Mouse (Mus musculus) megakaryocyte, embryonic 14.5 days (primary cell): Measurements from ENCODE around the gene Entpd3. TPM values are rescaled to one million over a fixed set of nuclear protein-coding genes. Genes with fewer than 3 reads are reported as not detected.

ENCODE experiments used
- H3K27me3 ChIP-seq: replicated peaks from 2 replicates; pipeline ENCODE3; 2012; ENCODE audit warnings: inconsistent platforms
- H3K36me3 ChIP-seq: replicated peaks from 2 replicates; pipeline ENCODE3; 2012; ENCODE audit warnings: low read length, inconsistent platforms, mixed read lengths
- H3K4me1 ChIP-seq: 2 replicates; pipeline ENCODE4 v1.6.1; 2012; ENCODE audit warnings: inconsistent platforms
- H3K4me3 ChIP-seq: replicated peaks from 2 replicates; pipeline ENCODE3; 2012; ENCODE audit warnings: moderate library complexity, mild to moderate bottlenecking, inconsistent platforms
- H3K9me3 ChIP-seq: 2 replicates; pipeline ENCODE4 v1.6.1; 2012; ENCODE audit warnings: inconsistent platforms
- FLI1 ChIP-seq: IDR thresholded peaks from 2 replicates; pipeline ENCODE4 v1.6.1; 2012; ENCODE audit warnings: low read length, inconsistent platforms, mixed read lengths
- GATA1 ChIP-seq: IDR thresholded peaks from 3 replicates; pipeline ENCODE4 v1.6.1; 2012; ENCODE audit warnings: mixed read lengths, low read length, inconsistent platforms, borderline replicate concordance
- polyA plus RNA-seq: library from polyadenylated mRNA; stranded (reverse); fragments of >175 nt; gene quantifications from 2 replicates; pipeline ENCODE4 v1.2.3, GENCODE M21; 2012; ENCODE audit warnings: low replicate concordance; ENCODE audit not compliant: insufficient read depth

Gene Entpd3
- polyA plus RNA-seq, 1 experiment, result not detected

DNA sequence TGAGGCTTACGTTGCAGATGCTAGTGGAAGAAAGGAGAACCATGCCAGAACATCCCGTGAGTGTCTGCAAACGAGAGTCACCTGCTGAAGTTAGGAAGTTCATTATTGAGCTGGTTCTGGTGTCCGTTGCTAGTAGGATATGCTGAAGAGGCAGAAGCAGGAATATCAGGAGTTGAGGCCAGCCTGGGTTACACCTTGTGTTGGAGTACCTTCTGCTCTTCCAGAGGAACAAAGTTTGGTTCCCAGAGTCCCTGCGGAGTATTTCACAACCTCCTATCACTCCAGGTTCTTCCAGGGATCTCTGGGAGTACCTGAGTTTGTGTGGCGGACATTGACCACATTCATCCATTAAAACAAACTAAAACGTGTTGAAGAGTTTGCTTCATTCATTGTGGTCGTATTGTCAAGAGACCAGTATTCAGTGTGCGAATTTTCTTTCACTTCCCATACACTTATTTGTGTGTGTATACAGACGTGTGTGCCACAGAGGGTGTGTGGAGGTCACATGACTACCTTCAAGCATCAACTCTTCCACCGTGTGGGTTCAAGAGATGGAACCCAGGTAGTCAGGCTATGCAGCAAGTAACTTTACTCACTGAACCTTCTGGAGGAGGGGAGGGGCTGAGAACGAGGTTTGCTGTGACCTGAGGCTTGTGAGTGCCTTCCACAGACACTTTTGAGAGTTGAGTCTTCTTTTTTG lies 38.2 kb downstream of the Entpd3 start:
- H3K4me1 ChIP-seq, result peaks cover 75% of the 10 kb centered on the region
- TF ChIP-seq FLI1, result no peak
- TF ChIP-seq GATA1, result no peak
- peaks cover 32% of the 10 kb centered on the region for H3K36me3 ChIP-seq
- H3K4me3 ChIP-seq, result peak overlapping the region; percentile 98
- H3K9me3 ChIP-seq, result no peaks in the 10 kb centered on the region
- H3K27me3 ChIP-seq, result no peaks in the 10 kb centered on the region

DNA sequence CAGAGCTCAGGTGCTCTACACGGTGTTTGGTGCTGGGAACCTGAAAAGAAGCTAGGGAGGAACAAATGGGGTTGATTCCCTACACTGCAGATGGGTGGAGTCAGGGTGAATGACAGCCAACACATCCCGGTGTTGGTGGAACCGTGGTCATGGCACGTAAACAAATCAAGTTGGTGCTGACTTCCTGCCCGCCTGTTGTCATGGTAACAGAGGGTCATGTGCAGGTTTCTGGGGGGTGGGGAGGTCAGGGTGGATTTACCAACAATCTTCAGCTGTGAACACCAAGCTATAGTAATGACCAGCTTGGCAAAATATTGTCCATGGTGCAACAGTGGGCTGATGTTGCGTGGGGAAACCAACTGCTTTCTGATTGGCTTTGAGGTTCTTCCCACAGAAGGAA lies 39.1 kb downstream of the Entpd3 start:
- TF ChIP-seq GATA1 (no peak), FLI1 (no peak)

DNA sequence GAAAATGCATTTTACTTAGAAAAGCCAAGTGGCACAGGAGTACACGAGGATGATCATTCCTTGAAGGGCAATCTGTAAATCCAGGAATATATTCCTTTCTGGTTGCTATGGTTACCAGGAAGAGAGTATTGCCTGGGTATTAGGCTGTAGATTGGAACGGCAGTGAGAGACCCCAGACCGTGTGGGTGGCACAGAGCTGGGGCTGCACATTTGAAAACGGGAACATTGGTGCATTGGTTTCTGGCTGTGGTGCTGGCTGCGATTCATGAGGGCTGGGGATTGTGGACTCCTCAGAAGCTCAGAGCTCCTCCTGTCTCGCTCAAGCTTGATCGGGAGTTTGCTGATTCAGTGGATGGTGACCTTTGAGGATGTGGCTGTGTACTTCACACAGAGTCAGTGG lies 40.2 kb downstream of the Entpd3 start:
- TF ChIP-seq FLI1 (no peak), GATA1 (no peak)
- Histone ChIP-seq H3K4me1 (peaks cover 68% of the 10 kb centered on the region), H3K9me3 (no peaks in the 10 kb centered on the region), H3K27me3 (no peaks in the 10 kb centered on the region), H3K4me3 (no peak overlapping the region), H3K36me3 (peaks cover 12% of the 10 kb centered on the region)

More for the DNA sequence above, 39.1 kb downstream of the Entpd3 start:
- peaks cover 74% of the 10 kb centered on the region for H3K4me1 ChIP-seq
- no peak overlapping the region for H3K4me3 ChIP-seq
- H3K27me3 ChIP-seq, result no peaks in the 10 kb centered on the region
- no peaks in the 10 kb centered on the region for H3K9me3 ChIP-seq
- peaks cover 23% of the 10 kb centered on the region for H3K36me3 ChIP-seq

DNA sequence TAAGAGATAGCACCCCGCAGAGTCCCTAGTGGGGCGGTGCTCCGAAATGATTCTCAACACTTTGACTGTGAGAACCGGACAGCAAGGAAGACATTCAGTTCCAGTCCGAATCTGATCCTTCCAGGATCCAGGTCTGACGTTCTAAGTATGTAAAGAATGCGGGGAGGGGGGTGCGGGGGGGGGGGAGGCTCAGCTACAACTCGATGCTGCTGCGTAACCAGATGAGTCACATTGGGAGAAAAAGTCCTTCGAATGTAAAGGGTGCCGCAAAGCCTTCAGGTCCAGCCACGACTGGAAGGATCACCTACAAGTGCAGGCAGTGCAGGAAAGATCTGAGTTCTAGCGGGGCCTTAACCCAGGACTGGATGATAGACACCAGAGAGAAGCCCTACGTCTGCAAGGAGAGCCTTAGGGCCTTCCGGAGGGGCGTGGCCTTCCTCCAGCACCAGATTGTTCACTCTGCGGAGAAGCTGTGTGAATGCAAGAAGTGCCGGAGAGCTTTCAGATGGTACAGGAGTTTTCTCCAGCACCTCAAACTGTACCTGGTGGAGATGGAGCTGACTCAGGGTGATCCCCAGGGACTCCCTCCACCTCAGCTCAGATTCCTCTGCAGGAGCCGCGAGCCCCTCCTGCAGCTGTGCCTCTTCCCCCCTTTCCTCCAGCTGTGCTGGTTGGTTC lies 42.5 kb downstream of the Entpd3 start:
- peak overlapping the region; percentile 91 for H3K4me3 ChIP-seq
- H3K4me1 ChIP-seq, result peaks cover 59% of the 10 kb centered on the region
- TF ChIP-seq FLI1, result no peak
- no peak for TF ChIP-seq GATA1
- H3K27me3 ChIP-seq, result no peaks in the 10 kb centered on the region
- no peaks in the 10 kb centered on the region for H3K36me3 ChIP-seq
- no peaks in the 10 kb centered on the region for H3K9me3 ChIP-seq

DNA sequence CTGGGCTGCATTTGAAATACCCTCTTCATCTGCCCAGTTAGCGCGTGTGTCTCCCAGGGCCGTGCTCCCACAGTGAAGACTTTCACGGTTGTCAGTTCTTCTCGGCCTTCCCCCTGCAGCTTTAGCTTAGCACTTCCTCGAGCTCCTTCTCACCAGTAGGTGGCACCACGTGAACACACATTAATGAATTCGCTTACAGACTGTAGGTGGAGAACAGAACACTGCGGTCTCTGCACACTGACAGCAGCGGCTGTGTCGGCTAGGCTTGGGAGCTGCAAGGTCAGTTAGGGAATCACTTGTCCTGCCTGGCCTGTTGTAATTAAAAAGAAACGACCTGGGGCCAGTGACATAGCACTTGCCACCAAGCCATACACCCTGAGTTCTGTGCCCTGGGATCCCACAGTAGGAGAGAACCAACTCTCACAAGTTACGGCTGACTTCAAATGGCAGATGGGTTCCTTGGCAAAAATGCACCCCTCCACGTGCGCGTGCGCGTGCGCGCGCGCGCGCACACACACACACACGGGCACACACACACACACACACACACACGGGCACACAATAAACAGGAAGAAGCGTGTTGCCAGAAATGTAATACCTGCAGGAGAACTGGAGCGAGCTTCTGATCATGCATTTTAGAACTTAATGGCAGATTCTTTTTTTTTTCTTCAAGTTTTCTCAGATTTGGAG lies 43.1 kb downstream of the Entpd3 start:
- H3K9me3 ChIP-seq, result no peaks in the 10 kb centered on the region
- peak overlapping the region; percentile 91 for H3K4me3 ChIP-seq
- no peaks in the 10 kb centered on the region for H3K36me3 ChIP-seq
- H3K27me3 ChIP-seq, result no peaks in the 10 kb centered on the region
- TF ChIP-seq FLI1, result no peak
- no peak for TF ChIP-seq GATA1
- H3K4me1 ChIP-seq, result peaks cover 54% of the 10 kb centered on the region

DNA sequence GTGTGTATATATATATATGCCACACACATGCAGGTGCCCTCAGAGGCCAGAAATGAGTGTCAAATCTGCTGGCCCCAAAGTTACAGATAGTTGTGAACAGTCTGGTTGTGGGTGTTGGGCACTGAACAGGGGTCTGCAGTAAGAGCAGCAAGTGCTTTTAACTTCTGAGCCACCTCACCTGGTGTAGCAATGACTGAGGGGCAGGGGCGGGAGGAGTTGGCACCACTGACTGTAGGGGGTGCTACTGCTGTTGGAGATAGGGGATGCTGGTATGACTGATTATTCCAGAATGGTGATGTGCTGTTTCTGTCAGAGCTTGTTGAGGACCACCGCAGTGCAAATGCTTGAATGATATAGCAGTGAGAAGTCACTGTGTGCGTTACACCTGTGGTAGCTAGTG lies 43.7 kb downstream of the Entpd3 start:
- H3K4me1 ChIP-seq, result peaks cover 48% of the 10 kb centered on the region
- H3K36me3 ChIP-seq, result no peaks in the 10 kb centered on the region
- H3K27me3 ChIP-seq, result no peaks in the 10 kb centered on the region
- no peak for TF ChIP-seq FLI1
- no peak for TF ChIP-seq GATA1
- H3K4me3 ChIP-seq, result peak overlapping the region; percentile 91
- H3K9me3 ChIP-seq, result no peaks in the 10 kb centered on the region

DNA sequence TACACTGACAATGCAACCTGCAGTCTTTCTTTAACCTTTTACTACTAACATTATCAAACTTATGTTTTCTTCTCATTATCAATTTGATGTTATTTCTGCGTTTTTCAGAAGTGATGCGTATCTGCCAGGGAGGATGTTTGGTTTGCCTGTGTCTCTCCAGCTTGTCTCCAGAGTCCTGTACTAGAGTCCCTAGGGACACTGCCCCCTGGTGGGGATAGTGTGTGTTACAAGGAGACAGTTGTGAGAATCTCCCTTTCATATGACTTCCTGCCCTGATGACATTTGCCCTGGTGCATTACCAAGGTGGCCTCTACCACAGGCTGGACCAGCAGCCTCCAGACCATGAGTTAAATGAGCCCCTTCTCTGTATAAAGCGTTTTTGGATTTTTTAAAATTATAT lies 46.9 kb downstream of the Entpd3 start:
- Histone ChIP-seq H3K36me3 (no peaks in the 10 kb centered on the region), H3K4me3 (no peak overlapping the region), H3K27me3 (peaks cover 2% of the 10 kb centered on the region), H3K4me1 (peaks cover 43% of the 10 kb centered on the region), H3K9me3 (no peaks in the 10 kb centered on the region)
- TF ChIP-seq GATA1 (no peak), FLI1 (no peak)

DNA sequence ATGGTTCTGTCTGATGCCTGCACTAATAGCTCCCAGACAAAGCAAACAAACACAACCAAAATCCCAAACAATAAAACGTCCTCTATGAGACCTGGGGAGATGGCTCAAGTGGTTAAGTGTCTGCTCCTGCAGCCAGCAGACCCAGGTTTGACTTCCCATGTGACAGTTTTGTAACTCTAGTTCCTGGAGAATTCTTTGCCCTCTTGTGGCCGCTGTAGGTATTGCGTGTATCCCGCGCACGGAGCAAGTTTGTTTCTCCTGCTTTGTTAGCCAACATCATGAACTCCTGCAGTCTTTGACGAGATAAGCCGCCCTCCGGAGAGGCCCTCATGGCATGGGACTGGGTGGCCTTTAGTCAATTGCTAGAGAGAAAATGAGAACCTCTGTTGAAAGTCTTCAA lies 51.9 kb downstream of the Entpd3 start:
- H3K36me3 ChIP-seq, result no peaks in the 10 kb centered on the region
- no peak for TF ChIP-seq FLI1
- TF ChIP-seq GATA1, result no peak

DNA sequence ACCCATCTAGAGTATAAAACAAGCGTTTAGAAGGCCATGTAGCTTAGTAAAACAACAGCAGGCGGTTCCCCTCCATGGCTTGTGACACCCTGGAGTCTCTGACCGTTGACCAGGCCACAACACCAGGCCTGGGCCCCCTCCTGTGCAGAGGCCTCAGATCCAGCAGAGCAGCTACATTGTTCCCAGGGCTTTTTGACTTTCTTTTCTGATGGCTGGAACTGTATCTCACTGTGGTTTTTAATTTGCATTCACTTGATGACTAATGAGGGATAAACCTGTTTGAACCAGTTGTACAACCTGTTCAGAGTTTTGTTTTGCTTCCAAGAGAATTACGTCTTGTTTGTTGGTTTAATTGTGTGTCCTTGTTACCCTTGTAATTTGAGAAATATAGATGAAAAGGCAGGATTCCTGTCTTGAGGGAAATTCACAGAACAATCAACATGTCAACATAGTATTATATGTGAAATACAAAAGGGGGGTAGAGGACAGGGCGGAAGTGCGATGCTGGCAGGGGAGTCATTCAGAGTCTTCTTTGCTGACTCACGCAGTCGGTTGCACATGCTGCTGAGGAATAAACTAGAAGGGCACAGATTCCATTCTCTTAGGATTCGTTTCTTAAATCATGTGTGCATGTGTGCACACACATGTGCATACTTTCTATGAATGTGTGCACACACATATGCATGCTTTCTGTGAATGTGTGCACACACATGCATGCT lies 53.9 kb downstream of the Entpd3 start:
- Histone ChIP-seq H3K4me1 (peaks cover 15% of the 10 kb centered on the region), H3K36me3 (no peaks in the 10 kb centered on the region), H3K27me3 (peaks cover 29% of the 10 kb centered on the region), H3K9me3 (peaks cover 5% of the 10 kb centered on the region), H3K4me3 (no peak overlapping the region)
- TF ChIP-seq GATA1 (no peak), FLI1 (no peak)

More for the DNA sequence above, 51.9 kb downstream of the Entpd3 start:
- Histone ChIP-seq H3K27me3 (peaks cover 29% of the 10 kb centered on the region), H3K4me3 (no peak overlapping the region), H3K4me1 (peaks cover 19% of the 10 kb centered on the region), H3K9me3 (peaks cover 5% of the 10 kb centered on the region)
